Mouse (Mus musculus): Measurements from ENCODE around the gene Hdac8.
A peak's percentile ranks its signal among the peaks of the same experiment; 100 is the strongest.

Gene Hdac8

DNA sequence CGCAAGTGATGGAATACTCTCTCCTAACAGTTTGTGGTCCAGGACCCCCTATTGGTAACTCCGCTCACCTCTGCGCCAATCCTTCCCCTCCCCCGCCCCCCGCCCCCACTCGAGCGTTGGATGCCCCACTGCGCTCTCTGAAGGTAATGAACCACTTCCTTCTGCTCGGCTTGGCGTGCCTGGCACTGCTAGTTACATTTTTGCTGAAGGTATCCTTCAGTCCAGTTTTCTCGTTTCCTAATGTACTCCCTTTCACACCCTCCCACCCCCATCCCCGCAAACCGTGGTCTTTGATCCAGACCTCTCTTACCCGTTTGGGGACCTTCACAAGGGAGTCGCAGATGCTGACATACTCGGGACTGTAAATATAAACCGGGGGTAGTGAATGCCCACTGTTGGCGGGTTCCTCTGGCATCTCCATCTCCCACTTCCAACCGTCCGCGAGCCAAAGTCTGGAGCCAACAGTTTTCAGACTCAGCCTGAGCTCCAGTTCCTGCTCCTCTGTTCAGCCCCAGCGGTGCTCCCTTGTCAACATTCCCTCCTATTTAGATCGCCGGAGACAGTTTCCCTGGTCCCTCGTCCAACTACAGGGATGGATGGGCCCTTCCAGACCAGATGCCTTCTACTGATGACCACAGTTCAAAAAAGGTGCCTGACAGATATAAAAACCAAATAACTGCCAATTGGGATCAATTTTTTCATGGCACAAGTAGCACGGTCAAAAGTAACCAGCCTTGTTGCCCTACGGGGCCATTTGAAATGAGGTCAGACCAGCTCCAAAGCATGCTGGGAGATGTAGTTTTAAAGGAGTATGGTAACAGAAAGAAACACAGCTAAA lies at the start of gene Hdac8:
Gene Hdac8, minus strand, starts transcription at position 716 of the 838 bp plus-strand sequence.
- DNase-seq (ENCODE audit: low read depth, low spot score), result peak; percentile 74

- no peak for DNase-seq (ENCODE audit: low read depth, low spot score)
These were observed 4.0 kb upstream of the Hdac8 start for GRCm38 (mm10) chrX:102509205-102509604.

DNA sequence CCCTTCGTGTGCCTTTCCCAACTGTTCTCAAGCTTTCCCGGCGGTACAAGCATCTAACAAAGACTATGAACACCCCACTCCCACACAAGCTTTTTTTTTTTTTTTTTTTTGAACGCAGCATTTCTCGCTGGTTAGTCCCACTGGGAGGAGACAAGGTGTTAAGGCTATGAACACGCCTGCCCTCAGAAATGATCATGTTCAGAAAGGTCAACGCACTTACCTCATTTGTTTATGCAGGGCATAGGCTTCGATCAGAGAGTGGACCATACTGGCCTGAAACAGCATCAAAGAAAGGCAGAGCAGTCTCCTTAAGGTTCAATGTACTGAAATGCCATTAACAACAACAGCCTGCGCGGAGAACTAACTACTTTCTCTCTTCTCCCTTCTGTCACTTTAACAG lies 980 bp downstream of the Hdac8 start:
- no peak for DNase-seq (ENCODE audit: low read depth, low spot score)

DNA sequence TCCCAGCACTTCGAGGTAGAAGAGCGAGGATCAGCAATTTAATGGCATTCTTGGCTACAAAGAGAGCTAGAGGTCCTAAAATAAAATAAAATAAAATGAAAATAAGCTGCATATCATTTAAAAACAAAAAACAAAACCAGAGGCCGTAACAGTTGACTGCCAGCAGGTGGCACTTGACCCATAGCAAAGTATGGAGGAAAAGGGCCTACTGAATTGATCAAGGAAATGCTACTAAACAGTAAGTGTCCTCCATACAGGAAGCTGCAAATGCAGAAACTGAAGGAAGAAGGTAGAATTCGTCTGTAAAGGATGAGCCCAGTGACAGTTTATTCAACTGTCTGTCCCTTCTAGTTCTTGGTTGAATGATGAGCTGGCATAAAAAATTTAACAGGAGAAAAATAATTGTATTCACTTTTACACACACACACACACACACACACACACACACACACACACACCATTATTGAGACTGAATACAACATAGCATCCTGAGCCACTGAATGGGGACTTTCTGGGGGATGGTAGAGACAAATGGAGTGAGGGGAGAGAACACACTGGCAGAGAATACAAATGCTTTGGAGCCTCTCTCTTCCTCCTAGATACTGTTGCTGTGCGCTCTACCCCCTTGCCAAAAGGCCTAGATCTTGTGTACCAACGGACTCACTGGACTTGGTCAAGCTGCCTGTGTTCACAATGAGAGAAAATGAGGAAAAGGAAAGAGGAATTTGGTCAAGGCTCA lies 11.0 kb downstream of the Hdac8 start:
- peak; percentile 57 for DNase-seq (ENCODE audit: low read depth, low spot score)

GRCm38 (mm10) chrX:102485575-102485974 lies 19.6 kb downstream of the Hdac8 start:
- DNase-seq (ENCODE audit: low read depth, low spot score), result no peak

GRCm38 (mm10) chrX:102479665-102480064 lies 25.5 kb downstream of the Hdac8 start:
- DNase-seq (ENCODE audit: low read depth, low spot score), result no peak

DNA sequence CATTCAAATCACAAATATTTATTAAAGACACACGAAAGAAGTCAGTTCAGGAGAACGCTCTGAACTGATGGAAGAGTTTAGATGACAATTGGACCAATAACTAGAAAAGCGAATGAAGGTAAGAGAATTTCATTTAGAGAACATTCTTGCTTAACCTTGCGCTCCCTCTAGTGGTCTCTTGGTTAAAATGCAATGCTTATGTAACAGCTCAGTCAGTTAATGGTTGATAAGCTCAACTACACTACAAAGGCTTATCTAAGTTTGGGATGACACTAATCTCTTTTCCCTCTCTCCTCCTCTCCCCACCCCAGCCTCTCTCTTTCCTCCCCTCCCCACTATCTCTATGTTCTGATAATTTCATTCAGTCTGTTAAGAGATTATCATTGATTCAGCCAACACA lies 26.2 kb downstream of the Hdac8 start:
- DNase-seq (ENCODE audit: low read depth, low spot score), result peak; percentile 67

GRCm38 (mm10) chrX:102478481-102478880 lies 26.7 kb downstream of the Hdac8 start:
- no peak for DNase-seq (ENCODE audit: low read depth, low spot score)

GRCm38 (mm10) chrX:102476784-102477183 lies 28.4 kb downstream of the Hdac8 start:
- peak; percentile 70 for DNase-seq (ENCODE audit: low read depth, low spot score)

- no peak for DNase-seq (ENCODE audit: low read depth, low spot score)
These were observed 29.6 kb downstream of the Hdac8 start for GRCm38 (mm10) chrX:102475555-102475954.

- no peak for DNase-seq (ENCODE audit: low read depth, low spot score)
These were observed 86.6 kb downstream of the Hdac8 start for GRCm38 (mm10) chrX:102418343-102419127.

GRCm38 (mm10) chrX:102416972-102417371 lies 88.2 kb downstream of the Hdac8 start:
- no peak for DNase-seq (ENCODE audit: low read depth, low spot score)

DNA sequence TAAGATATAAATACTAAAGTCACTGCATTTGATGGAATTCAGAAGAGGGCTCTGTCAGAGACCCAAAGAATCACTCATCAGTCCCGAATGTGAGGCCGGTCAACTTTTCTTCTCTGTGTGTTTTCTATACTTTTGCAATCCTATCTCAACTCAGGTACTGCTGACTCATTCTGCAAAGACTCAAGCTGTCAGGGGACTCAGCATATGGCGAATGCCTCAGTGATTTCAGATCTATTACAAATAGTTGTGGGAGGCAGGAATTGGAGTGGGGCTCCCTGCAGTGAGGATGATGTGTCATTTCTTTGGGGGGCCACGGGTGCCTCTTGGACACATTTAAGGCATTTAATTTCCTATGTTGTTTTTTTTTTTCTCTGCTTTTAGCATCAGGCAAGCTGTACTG lies 88.8 kb downstream of the Hdac8 start:
- DNase-seq (ENCODE audit: low read depth, low spot score), result no peak

DNA sequence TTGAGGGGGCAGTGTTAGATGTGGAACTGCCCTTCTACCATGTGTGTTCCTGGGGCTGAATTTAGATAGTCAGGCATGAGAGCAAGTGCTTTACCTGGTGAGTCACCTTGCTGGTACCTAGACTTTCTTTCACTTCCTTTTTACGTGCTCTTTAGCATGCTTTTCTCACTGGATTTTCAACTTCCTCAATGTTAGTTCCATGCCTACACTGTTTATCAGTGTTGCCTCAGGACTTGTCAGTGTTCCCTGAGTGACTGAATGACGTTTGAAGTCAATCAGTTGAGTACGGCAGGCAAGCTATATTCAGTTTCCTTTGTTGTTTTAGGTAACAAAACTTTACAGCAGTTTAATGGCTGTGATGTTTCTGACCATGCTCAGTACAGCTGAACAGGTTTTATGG lies 120.4 kb downstream of the Hdac8 start:
- DNase-seq (ENCODE audit: low read depth, low spot score), result no peak

- no peak for DNase-seq (ENCODE audit: low read depth, low spot score)
These were observed 122.0 kb downstream of the Hdac8 start for GRCm38 (mm10) chrX:102383151-102383550.

DNA sequence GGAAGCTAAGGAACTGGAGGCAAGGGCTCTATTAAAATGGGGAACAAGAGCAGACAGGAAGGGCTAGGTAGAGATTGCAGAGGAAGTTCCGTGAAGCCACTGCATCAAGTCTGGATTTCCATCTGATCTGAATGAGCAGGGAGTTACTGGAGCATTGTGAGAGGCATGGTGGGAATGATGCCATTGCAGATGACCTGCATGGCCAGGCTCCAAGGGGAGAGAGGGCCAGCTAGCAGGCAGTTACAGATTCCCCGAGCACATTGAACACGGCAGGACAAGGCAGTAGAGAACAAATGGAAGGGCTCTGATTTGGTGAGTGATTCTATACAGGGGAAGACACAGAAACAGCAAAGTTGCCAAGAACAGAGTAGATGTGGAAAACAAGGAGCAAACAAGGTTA lies 138.6 kb downstream of the Hdac8 start:
- DNase-seq (ENCODE audit: low read depth, low spot score), result no peak

- no peak for DNase-seq (ENCODE audit: low read depth, low spot score)
These were observed 142.9 kb downstream of the Hdac8 start for GRCm38 (mm10) chrX:102362244-102362643.

GRCm38 (mm10) chrX:102353412-102353811 lies 151.7 kb downstream of the Hdac8 start:
- no peak for DNase-seq (ENCODE audit: low read depth, low spot score)

GRCm38 (mm10) chrX:102349843-102350731 lies 155.1 kb downstream of the Hdac8 start:
- no peak for DNase-seq (ENCODE audit: low read depth, low spot score)

GRCm38 (mm10) chrX:102348886-102349486 lies 156.2 kb downstream of the Hdac8 start:
- DNase-seq (ENCODE audit: low read depth, low spot score), result no peak

DNA sequence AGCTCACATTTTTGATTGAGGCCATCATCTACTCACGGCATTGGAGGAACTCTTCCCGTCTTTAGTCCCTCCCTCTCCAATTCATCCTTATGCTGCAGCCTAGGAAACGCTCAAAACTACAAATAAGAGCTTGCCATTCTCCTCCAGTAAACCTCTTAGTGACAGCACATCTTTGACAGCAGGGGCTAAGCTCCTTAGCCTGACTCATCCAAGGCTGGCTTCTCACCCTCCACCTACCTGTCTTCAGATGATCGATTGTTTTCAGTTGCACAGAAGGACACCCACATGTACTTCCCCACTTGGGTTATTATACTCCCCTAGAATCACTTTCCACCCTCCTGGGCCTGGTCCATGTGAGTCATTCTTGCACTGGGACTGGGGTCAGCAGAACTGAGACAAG lies 163.5 kb downstream of the Hdac8 start:
- no peak for DNase-seq (ENCODE audit: low read depth, low spot score)

Data from CD4-positive, CD25-positive, alpha-beta regulatory T cell, adult 2 months (primary cell).